Mouse (Mus musculus): ENCODE measurements around the gene Nkx2-3. TPM values are rescaled to one million over a fixed set of nuclear protein-coding genes. Genes with fewer than 3 reads are reported as not detected.

Nkx2-3 gene
- polyA plus RNA-seq, 1 experiment from 2014 or later = 61.3 TPM

DNA sequence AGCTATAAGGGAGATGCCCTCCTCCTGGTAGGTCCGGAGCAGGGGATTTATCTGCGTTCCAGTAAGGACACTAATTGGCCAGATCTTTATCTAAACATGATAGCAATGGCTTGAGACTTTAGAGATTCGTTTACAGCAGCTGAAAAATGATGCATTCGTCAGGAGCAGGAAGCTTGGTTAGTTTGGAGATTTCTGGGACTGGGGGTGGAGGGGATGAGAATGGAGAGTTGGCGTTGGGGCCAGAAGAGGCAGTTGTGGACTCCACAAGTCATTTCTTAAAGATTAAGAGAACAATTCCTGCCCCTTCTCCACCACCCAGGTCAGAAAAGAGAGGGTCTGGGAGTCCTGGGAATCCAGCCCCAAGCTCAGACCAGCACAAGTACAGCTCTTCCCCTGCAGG, 8.6 kb upstream of the Nkx2-3 start:
- no peak for ATAC-seq

DNA sequence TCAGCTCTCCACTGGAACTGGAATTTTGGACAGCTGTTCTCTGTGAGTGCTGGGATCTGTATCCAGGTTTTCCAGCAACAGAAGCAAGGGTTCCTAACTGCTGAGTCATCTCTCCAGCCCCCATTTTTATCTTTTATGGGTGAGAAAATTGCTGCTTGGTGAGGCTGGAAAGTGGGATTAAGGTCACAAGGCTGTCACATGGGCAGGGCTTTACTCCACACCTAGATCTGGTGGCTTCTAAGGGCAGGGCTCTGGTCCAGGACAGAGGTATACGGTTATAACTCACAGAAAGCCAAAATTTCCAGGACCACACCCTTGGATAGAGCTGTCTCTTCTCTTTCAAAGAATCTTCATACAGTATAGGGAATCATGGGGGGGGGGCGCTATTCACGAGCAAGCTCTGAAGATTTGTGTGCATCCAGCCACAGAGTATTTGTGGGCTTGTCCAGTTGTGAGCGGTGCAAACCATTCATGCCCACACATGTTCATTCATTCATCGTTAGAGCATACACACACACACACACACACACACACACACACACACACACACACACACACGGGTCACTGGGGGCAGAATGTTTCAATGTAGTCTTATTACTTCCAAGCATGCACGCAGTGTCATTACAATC, 7.5 kb upstream of the Nkx2-3 start:
- no peak overlapping the region for H3K4me2 ChIP-seq (ENCODE audit: low read depth, low read length)
- no peak for ATAC-seq
- H3K4me3 ChIP-seq (ENCODE audit: low read length) = no peak overlapping the region
- no peaks in the 10 kb centered on the region for H3K9me3 ChIP-seq (ENCODE audit: control insufficient read depth, low read length)
- H3K27me3 ChIP-seq (replicated peaks; ENCODE audit: control insufficient read depth, insufficient read depth, low read length) = peaks cover 36% of the 10 kb centered on the region
- WGBS = 15% methylated on average over 7 of the region's 7 CpGs
- no peaks in the 10 kb centered on the region for H3K36me3 ChIP-seq (ENCODE audit: control insufficient read depth, insufficient read depth, low read length)
- H3K4me1 ChIP-seq (ENCODE audit: control insufficient read depth, insufficient read depth, low read length) = peaks cover 16% of the 10 kb centered on the region
- H3K9ac ChIP-seq (ENCODE audit: low read depth, low read length) = no peak overlapping the region
- H3K27ac ChIP-seq (ENCODE audit: low read length) = no peak overlapping the region

More for the DNA sequence above, 8.6 kb upstream of the Nkx2-3 start:
- Histone ChIP-seq H3K9ac (ENCODE audit: low read depth, low read length) (no peak overlapping the region), H3K27me3 (replicated peaks; ENCODE audit: control insufficient read depth, insufficient read depth, low read length) (peaks cover 40% of the 10 kb centered on the region), H3K27ac (ENCODE audit: low read length) (no peak overlapping the region), H3K4me1 (ENCODE audit: control insufficient read depth, insufficient read depth, low read length) (peaks cover 21% of the 10 kb centered on the region), H3K9me3 (ENCODE audit: control insufficient read depth, low read length) (no peaks in the 10 kb centered on the region), H3K4me2 (ENCODE audit: low read depth, low read length) (no peak overlapping the region), H3K4me3 (ENCODE audit: low read length) (no peak overlapping the region), H3K36me3 (ENCODE audit: control insufficient read depth, insufficient read depth, low read length) (no peaks in the 10 kb centered on the region)
- WGBS = 22% methylated on average over 5 of the region's 5 CpGs

DNA sequence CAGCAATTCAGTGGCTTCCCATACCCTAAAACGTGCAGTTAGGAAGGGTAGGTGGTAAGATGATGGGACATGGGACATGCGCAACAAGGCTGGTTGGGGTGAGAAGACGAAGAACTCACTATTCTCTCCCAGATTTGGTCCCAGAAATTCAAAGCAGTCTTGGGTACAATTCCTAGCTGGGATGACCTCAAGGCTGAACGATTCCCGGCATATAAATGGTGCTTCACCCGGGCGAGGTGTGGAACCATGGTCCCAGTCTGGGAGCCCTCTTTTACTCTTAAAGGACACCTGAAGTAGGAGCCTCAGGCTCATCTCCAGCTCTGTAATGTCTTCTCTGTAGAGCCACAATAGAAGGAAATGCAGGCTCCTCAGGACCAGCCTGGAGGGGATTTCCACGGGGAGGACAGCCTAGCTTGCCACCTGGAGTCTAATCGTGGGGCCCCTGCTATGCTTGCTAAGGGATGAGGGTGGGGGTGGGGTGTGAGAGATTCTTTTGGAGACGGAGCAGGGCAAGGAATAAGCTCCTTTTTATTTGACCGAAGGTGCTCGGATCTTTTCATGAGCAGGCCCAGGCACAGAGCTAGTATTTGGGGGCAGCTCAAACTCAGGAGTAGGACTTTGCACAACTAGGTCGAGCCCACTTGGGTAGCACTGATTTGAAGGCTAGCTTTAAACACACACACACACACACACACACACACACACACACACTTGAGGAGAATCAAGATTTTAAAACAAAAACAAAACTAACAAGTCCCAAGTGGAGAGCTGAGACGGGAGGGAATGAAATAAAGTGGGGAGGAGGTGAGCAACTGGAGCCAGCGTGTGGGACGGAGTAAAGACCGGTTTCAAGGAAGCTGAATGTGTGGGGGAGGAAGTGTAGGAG, 6.2 kb upstream of the Nkx2-3 start:
- H3K4me1 ChIP-seq (ENCODE audit: control insufficient read depth, insufficient read depth, low read length) = peaks cover 10% of the 10 kb centered on the region
- peak overlapping the region; percentile 90 for H3K27ac ChIP-seq (ENCODE audit: low read length)
- 10% methylated on average over 17 of the region's 17 CpGs for WGBS
- peaks cover 41% of the 10 kb centered on the region for H3K27me3 ChIP-seq (replicated peaks; ENCODE audit: control insufficient read depth, insufficient read depth, low read length)
- no peaks in the 10 kb centered on the region for H3K9me3 ChIP-seq (ENCODE audit: control insufficient read depth, low read length)
- ATAC-seq = no peak; the same call in 1 of the 2 replicates
- no peaks in the 10 kb centered on the region for H3K36me3 ChIP-seq (ENCODE audit: control insufficient read depth, insufficient read depth, low read length)
- H3K4me2 ChIP-seq (ENCODE audit: low read depth, low read length) = peak overlapping the region; percentile 55
- H3K4me3 ChIP-seq (ENCODE audit: low read length) = peak overlapping the region; percentile 50
- peak overlapping the region; percentile 76 for H3K9ac ChIP-seq (ENCODE audit: low read depth, low read length)

- H3K27me3 ChIP-seq (replicated peaks; ENCODE audit: control insufficient read depth, insufficient read depth, low read length) = peaks cover 41% of the 10 kb centered on the region
- H3K9ac ChIP-seq (ENCODE audit: low read depth, low read length) = peak overlapping the region; percentile 76
- H3K4me3 ChIP-seq (ENCODE audit: low read length) = peak overlapping the region; percentile 50
- 2% methylated on average over 40 of the region's 40 CpGs for WGBS
- peak; percentile 45 for ATAC-seq
- peaks cover 7% of the 10 kb centered on the region for H3K4me1 ChIP-seq (ENCODE audit: control insufficient read depth, insufficient read depth, low read length)
- H3K4me2 ChIP-seq (ENCODE audit: low read depth, low read length) = peak overlapping the region; percentile 55
- no peaks in the 10 kb centered on the region for H3K36me3 ChIP-seq (ENCODE audit: control insufficient read depth, insufficient read depth, low read length)
- H3K9me3 ChIP-seq (ENCODE audit: control insufficient read depth, low read length) = no peaks in the 10 kb centered on the region
- H3K27ac ChIP-seq (ENCODE audit: low read length) = peak overlapping the region; percentile 90
These were observed 5.3 kb upstream of the Nkx2-3 start for GRCm38 (mm10) chr19:43606552-43607530.

- Histone ChIP-seq H3K9ac (ENCODE audit: low read depth, low read length) (peak overlapping the region; percentile 76), H3K27ac (ENCODE audit: low read length) (peak overlapping the region; percentile 90), H3K4me2 (ENCODE audit: low read depth, low read length) (peak overlapping the region; percentile 55), H3K27me3 (replicated peaks; ENCODE audit: control insufficient read depth, insufficient read depth, low read length) (peaks cover 38% of the 10 kb centered on the region), H3K4me3 (ENCODE audit: low read length) (peak overlapping the region; percentile 50), H3K36me3 (ENCODE audit: control insufficient read depth, insufficient read depth, low read length) (no peaks in the 10 kb centered on the region), H3K9me3 (ENCODE audit: control insufficient read depth, low read length) (no peaks in the 10 kb centered on the region), H3K4me1 (ENCODE audit: control insufficient read depth, insufficient read depth, low read length) (peaks cover 7% of the 10 kb centered on the region)
- under 1% methylated on average over 11 of the region's 11 CpGs for WGBS
- ATAC-seq = no peak
These were observed 4.1 kb upstream of the Nkx2-3 start for GRCm38 (mm10) chr19:43607842-43608680.

GRCm38 (mm10) chr19:43608711-43609457, 3.2 kb upstream of the Nkx2-3 start:
- Histone ChIP-seq H3K27me3 (replicated peaks; ENCODE audit: control insufficient read depth, insufficient read depth, low read length) (peaks cover 31% of the 10 kb centered on the region), H3K9ac (ENCODE audit: low read depth, low read length) (peak overlapping the region; percentile 67), H3K27ac (ENCODE audit: low read length) (peak overlapping the region; percentile 79), H3K9me3 (ENCODE audit: control insufficient read depth, low read length) (no peaks in the 10 kb centered on the region), H3K4me2 (ENCODE audit: low read depth, low read length) (peak overlapping the region; percentile 57), H3K4me1 (ENCODE audit: control insufficient read depth, insufficient read depth, low read length) (peaks cover 7% of the 10 kb centered on the region), H3K36me3 (ENCODE audit: control insufficient read depth, insufficient read depth, low read length) (no peaks in the 10 kb centered on the region), H3K4me3 (ENCODE audit: low read length) (peak overlapping the region; percentile 68)
- no peak for ATAC-seq
- WGBS = 13% methylated on average over 8 of the region's 8 CpGs

- Histone ChIP-seq H3K4me3 (ENCODE audit: low read length) (peak overlapping the region; percentile 68), H3K27ac (ENCODE audit: low read length) (peak overlapping the region; percentile 79), H3K9me3 (ENCODE audit: control insufficient read depth, low read length) (no peaks in the 10 kb centered on the region), H3K36me3 (ENCODE audit: control insufficient read depth, insufficient read depth, low read length) (no peaks in the 10 kb centered on the region), H3K27me3 (replicated peaks; ENCODE audit: control insufficient read depth, insufficient read depth, low read length) (peaks cover 24% of the 10 kb centered on the region), H3K9ac (ENCODE audit: low read depth, low read length) (peak overlapping the region; percentile 67), H3K4me2 (ENCODE audit: low read depth, low read length) (peak overlapping the region; percentile 57), H3K4me1 (ENCODE audit: control insufficient read depth, insufficient read depth, low read length) (peaks cover 12% of the 10 kb centered on the region)
- ATAC-seq = no peak
- WGBS = 3% methylated on average over 25 of the region's 25 CpGs
These were observed 2.4 kb upstream of the Nkx2-3 start for GRCm38 (mm10) chr19:43609458-43610330.

Measured in intestine, embryonic 16.5 days (tissue).